Mouse (Mus musculus) bone marrow macrophage, adult 2 months (primary cell): Measurements from ENCODE around the gene Ugp2. TPM values are rescaled to one million over a fixed set of nuclear protein-coding genes. Genes with fewer than 3 reads are reported as not detected.
"Not testable (repeated sequence)": the region's sequence is repeated elsewhere in the genome, so short reads cannot be mapped to it uniquely, and the experiment has no call there.

ENCODE experiments used
- H3K27ac ChIP-seq: 2 replicates; pipeline ENCODE4 v1.5.1; 2012; ENCODE audit warnings: low read depth, low read length; ENCODE audit not compliant: insufficient read depth
- H3K4me1 ChIP-seq: 2 replicates; pipeline ENCODE4 v1.6.1; 2012; ENCODE audit warnings: low read length; ENCODE audit not compliant: control insufficient read depth, insufficient read depth
- H3K4me3 ChIP-seq: 2 replicates; pipeline ENCODE4 v1.5.1; 2012; ENCODE audit warnings: mild to moderate bottlenecking, low read length, moderate library complexity; ENCODE audit not compliant: insufficient read depth
- CTCF ChIP-seq: IDR thresholded peaks from 2 replicates; pipeline ENCODE4 v1.5.1; 2012; ENCODE audit warnings: low read depth, mild to moderate bottlenecking, low read length, moderate library complexity
- POLR2A ChIP-seq: IDR thresholded peaks from 2 replicates; pipeline ENCODE4 v1.6.1; 2012; ENCODE audit warnings: mild to moderate bottlenecking, low read depth, low read length, borderline replicate concordance
- polyA plus RNA-seq: library from polyadenylated mRNA; stranded (reverse); fragments of >200 nt; gene quantifications from 2 replicates; pipeline ENCODE4 v1.2.4, GENCODE M21; 2012; ENCODE audit not compliant: missing spikeins, insufficient read depth, insufficient read length

Ugp2 gene
- polyA plus RNA-seq, 1 experiment, result 84.5 TPM

- Histone ChIP-seq H3K4me1 (no peaks in the 10 kb centered on the region), H3K4me3 (no peak overlapping the region), H3K27ac (no peak overlapping the region)
- no peak for TF ChIP-seq CTCF
- TF ChIP-seq POLR2A, result no peak
Measured at GRCm38 (mm10) chr11:21309516-21309915, 61.5 kb downstream of the Ugp2 start.

DNA sequence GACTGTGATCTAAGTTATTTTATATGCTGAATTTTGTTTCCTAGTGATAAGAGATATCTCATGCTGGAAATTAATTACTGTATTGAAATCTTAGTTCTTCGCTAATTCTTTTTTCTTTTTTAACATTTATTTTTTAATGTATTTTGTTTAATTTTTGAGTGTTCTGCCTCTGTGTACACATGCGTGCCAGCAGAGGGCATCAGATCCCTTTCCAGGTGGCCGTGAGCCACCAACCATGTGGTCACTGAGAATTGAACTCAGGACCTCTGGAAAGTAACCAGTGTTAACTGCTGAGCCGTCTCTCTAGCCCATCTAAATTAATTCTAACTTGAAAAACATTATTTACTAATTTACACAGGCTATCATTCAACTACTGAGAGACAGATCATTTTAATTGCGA lies 62.9 kb downstream of the Ugp2 start:
- Histone ChIP-seq H3K4me1 (no peaks in the 10 kb centered on the region), H3K27ac (no peak overlapping the region), H3K4me3 (no peak overlapping the region)
- TF ChIP-seq POLR2A (no peak), CTCF (peak; percentile 72)

GRCm38 (mm10) chr11:21307078-21307668 lies 63.8 kb downstream of the Ugp2 start:
- TF ChIP-seq POLR2A (no peak), CTCF (no peak)
- Histone ChIP-seq H3K4me1 (peaks cover 2% of the 10 kb centered on the region), H3K4me3 (no peak overlapping the region), H3K27ac (no peak overlapping the region)

DNA sequence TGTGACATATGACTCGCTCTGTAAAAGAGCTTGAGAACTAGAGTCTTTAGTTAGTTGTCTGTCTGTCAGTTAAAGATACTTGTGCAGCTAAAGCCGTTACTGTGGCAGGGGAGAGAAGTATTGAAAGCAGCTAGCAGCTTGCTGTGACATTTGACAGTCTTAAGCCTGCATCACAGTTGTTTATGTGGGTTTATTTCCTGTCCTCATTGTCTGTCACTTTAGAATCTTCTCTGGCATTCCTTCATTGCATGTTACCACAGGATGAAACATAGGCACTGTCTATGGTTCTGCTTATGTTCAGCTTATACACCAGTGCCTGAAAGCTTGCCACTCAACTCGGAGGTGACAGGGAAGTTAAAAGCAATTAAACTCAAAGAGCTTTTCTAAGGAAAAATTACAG lies 67.4 kb downstream of the Ugp2 start:
- no peak overlapping the region for H3K27ac ChIP-seq
- TF ChIP-seq POLR2A (no peak), CTCF (no peak)

GRCm38 (mm10) chr11:21295486-21295885 lies 75.5 kb downstream of the Ugp2 start:
- Histone ChIP-seq H3K27ac (no peak overlapping the region), H3K4me3 (no peak overlapping the region), H3K4me1 (no peaks in the 10 kb centered on the region)
- no peak for TF ChIP-seq CTCF
- no peak for TF ChIP-seq POLR2A

More for the DNA sequence above, 67.4 kb downstream of the Ugp2 start:
- Histone ChIP-seq H3K4me3 (no peak overlapping the region), H3K4me1 (peaks cover 2% of the 10 kb centered on the region)

DNA sequence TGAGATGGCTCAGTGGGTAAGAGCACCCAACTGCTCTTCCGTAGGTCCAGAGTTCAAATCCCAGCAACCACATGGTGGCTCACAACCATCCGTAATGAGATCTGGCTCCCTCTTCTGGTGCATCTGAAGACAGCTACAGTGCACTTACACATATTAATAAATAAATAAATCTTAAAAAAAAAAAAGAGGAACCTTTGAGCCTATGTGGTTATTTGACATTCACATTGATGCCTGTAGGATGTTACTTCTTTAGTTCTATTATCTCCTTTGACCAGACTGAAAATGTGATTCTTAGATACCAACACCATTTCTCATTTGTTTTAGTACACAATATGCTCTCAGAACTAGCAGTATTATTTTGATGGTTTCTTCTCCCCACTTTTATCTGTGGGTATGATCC lies 82.8 kb downstream of the Ugp2 start:
- not testable (repeated sequence) for H3K4me1 ChIP-seq, H3K27ac ChIP-seq, H3K4me3 ChIP-seq

DNA sequence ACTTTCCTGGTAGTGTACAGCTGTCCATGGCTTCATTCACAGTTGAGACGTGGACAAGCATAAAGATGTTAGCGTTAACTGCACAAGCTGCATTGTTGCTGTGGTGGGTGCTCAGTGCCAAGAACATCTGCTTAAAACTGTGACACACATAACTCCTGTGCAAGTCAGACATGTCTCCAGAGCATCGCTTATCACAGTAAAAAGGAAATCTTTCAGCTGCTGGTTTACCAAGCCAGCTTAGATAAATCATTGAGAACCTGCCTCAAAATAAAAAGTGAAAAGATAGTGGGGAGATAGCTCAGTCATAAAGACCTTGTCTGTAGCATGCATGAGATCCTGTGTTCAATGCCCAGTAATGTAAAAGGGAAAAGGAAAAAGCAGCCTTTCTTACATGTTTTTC lies 84.6 kb downstream of the Ugp2 start:
- no peak overlapping the region for H3K4me3 ChIP-seq
- H3K4me1 ChIP-seq, result no peaks in the 10 kb centered on the region
- no peak for TF ChIP-seq POLR2A
- no peak overlapping the region for H3K27ac ChIP-seq

- no peak overlapping the region for H3K27ac ChIP-seq
- H3K4me3 ChIP-seq, result no peak overlapping the region
- TF ChIP-seq POLR2A (no peak), CTCF (no peak)
- no peaks in the 10 kb centered on the region for H3K4me1 ChIP-seq
Measured at GRCm38 (mm10) chr11:21276151-21276550, 94.8 kb downstream of the Ugp2 start.

Other genes with a start within 250 kb of the Ugp2 start
- 32.8 and 33.2 TPM in 2 replicates for gene Vps54, start 131.9 kb downstream of the Ugp2 start, polyA plus RNA-seq
- 4.3 and 7.9 TPM in 2 replicates for gene Wdpcp, start 201.0 kb upstream of the Ugp2 start, polyA plus RNA-seq
- gene Mdh1, start 201.2 kb upstream of the Ugp2 start, polyA plus RNA-seq, result 159 and 191 TPM in 2 replicates